Mouse (Mus musculus) urinary bladder, postnatal 4 days (tissue): ENCODE results near the gene Gm11627.
"Not testable (repeated sequence)": the region's sequence is repeated elsewhere in the genome, so short reads cannot be mapped to it uniquely, and the experiment has no call there.

Source experiments
- DNase-seq, 2 experiments: peaks; one replicate each; pipeline ENCODE4 v3.0.0; 2021 to 2022; ENCODE audit warnings: low spot score in 2 of 2

The Gm11627 gene

GRCm38 (mm10) chr11:102579165-102580033, at the start of gene Gm11627:
Gene Gm11627 (minus strand): TSS chr11:102579461.
- peak; percentile 43 to 64 for DNase-seq

GRCm38 (mm10) chr11:102628529-102628928, 49.3 kb upstream of the Gm11627 start:
- no peak for DNase-seq

GRCm38 (mm10) chr11:102627171-102627931, 48.1 kb upstream of the Gm11627 start:
- no peak for DNase-seq

- DNase-seq: no peak
Measured at GRCm38 (mm10) chr11:102624888-102625407, 45.7 kb upstream of the Gm11627 start.

GRCm38 (mm10) chr11:102623876-102624789, 44.9 kb upstream of the Gm11627 start:
- peak; percentile 72 to 76 for DNase-seq

GRCm38 (mm10) chr11:102619449-102619848, 40.2 kb upstream of the Gm11627 start:
- DNase-seq: no peak

GRCm38 (mm10) chr11:102611317-102611705, 32.0 kb upstream of the Gm11627 start:
- DNase-seq: no peak

- no peak for DNase-seq
Measured at GRCm38 (mm10) chr11:102610675-102611316, 31.5 kb upstream of the Gm11627 start.

- no peak for DNase-seq
Measured at GRCm38 (mm10) chr11:102610260-102610659, 31.0 kb upstream of the Gm11627 start.

- no peak for DNase-seq
Measured at GRCm38 (mm10) chr11:102609483-102609882, 30.2 kb upstream of the Gm11627 start.

GRCm38 (mm10) chr11:102608691-102609090, 29.4 kb upstream of the Gm11627 start:
- no peak for DNase-seq

GRCm38 (mm10) chr11:102607686-102608548, 28.7 kb upstream of the Gm11627 start:
- no peak for DNase-seq

GRCm38 (mm10) chr11:102607201-102607600, 27.9 kb upstream of the Gm11627 start:
- DNase-seq: not testable (repeated sequence)

GRCm38 (mm10) chr11:102606751-102607171, 27.5 kb upstream of the Gm11627 start:
- no peak for DNase-seq

GRCm38 (mm10) chr11:102605553-102606416, 26.5 kb upstream of the Gm11627 start:
- DNase-seq: peak in 1 of 2 experiments; percentile 51

GRCm38 (mm10) chr11:102604777-102605552, 25.7 kb upstream of the Gm11627 start:
- peak in 1 of 2 experiments; percentile 41 for DNase-seq

GRCm38 (mm10) chr11:102604010-102604584, 24.8 kb upstream of the Gm11627 start, which contains the start of gene Fzd2:
Gene Fzd2 (plus strand): TSS chr11:102604396.
- DNase-seq: peak; percentile 88

- DNase-seq: peak in 1 of 2 experiments; percentile 55
Measured at GRCm38 (mm10) chr11:102603496-102603850, 24.2 kb upstream of the Gm11627 start.
